In the genomic region with DNA sequence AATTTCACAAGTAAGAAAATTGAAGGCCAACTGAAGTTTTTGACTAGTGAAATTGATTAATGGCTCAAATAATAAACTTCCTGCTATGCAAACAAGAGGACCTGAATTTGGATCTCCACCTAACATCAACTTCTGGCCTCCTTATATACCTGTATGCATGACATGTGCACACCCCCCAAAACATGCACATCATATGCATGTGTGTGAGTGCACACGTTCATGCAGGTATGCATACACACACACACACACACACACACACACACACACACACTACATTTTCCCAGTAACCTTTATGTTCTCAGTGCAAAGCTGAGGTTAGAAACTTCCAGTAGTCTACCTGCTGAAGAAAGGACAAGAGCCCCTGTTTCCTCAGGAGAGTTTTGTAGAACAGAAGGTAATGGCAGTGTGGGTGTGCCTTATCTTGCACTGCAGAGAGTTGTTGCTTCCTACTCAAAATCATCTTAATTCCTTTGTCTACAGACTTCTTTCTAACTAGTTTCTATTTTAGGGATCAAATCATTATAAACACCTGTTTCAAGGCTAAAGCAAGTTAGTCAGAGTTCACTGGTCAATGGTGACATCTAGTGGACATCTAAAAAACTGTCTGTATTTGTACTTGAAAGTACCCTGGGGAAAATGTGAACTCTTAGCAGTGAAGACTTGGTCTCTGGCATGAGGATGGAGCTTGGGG, we compare ENCODE assay signal across 8 mouse cellular contexts.
A peak's percentile ranks its signal among the peaks of the same experiment; 100 is the strongest.
DNase-seq lines count a peak whose midpoint lies in the region; ATAC-seq and TF ChIP-seq lines count a peak whose summit lies in the region.
"Had no signal": no experiment of that assay in that cellular context is flagged by ENCODE, and none has a peak within 500 bp of the region (broad histone marks: within the 10 kb centered on the region; RNA-seq: fewer than 3 reads in every experiment).

No protein-coding gene starts in this region.

- H3K27me3 ChIP-seq in liver, embryonic 14.5 days (ENCODE audit: control insufficient read depth, insufficient read depth, low read length), result no peaks in the 10 kb centered on the region
- H3K27me3 ChIP-seq: neural tube, embryonic 13.5 days had no signal

- no peak overlapping the region for H3K4me2 ChIP-seq in liver, embryonic 14.5 days (ENCODE audit: low read depth)
- H3K4me2 ChIP-seq: neural tube, embryonic 13.5 days had no signal

- DNase-seq in liver, embryonic 14.5 days (ENCODE audit: low read depth in 3 of 3, low spot score in 3 of 3), result peak in 2 of 3 experiments; percentile 3 to 9
- DNase-seq in liver (no peak), adipocyte (ENCODE audit: low spot score) (peak; percentile 64)
- DNase-seq in embryo, embryonic 9.5 days (ENCODE audit: extremely low spot score), result peak; percentile 29
- peak; percentile 4 for DNase-seq in lung, postnatal 14 days
- no peak for DNase-seq in thymus, postnatal 10 days (ENCODE audit: low spot score in 2 of 2)
- no peak for DNase-seq in gastrocnemius, adult 8-10 months (ENCODE audit: low spot score in 2 of 2)

- TF ChIP-seq EP300 in liver, embryonic 14.5 days (IDR thresholded peaks at IDR 0.05; ENCODE audit: low read depth), result no peak

- no peaks in the 10 kb centered on the region for H3K4me1 ChIP-seq in liver, embryonic 14.5 days (replicated peaks; ENCODE audit: control insufficient read depth in 2 of 2, insufficient read depth in 2 of 2, low read length in 1 of 2)
- H3K4me1 ChIP-seq: neural tube, embryonic 13.5 days had no signal

- H3K4me3 ChIP-seq in liver, embryonic 14.5 days (ENCODE audit: insufficient read depth in 1 of 2, low read depth in 2 of 2, low read length in 2 of 2), result no peak overlapping the region
- H3K4me3 ChIP-seq: neural tube, embryonic 13.5 days had no signal

- H3K27ac ChIP-seq in liver, embryonic 14.5 days, result no peak overlapping the region
- H3K27ac ChIP-seq: neural tube, embryonic 13.5 days had no signal

- no peak overlapping the region for H3K9ac ChIP-seq in liver, embryonic 14.5 days (replicated peaks)
- H3K9ac ChIP-seq: neural tube, embryonic 13.5 days had no signal

- H3K9me3 ChIP-seq in liver, embryonic 14.5 days (ENCODE audit: control insufficient read depth, low read length), result no peaks in the 10 kb centered on the region
- H3K9me3 ChIP-seq: neural tube, embryonic 13.5 days had no signal

- peak; percentile 30; the same call in 1 of the 2 replicates for TF ChIP-seq CTCF in liver, embryonic 14.5 days (IDR thresholded peaks at IDR 0.05; ENCODE audit: low read depth)

- 57% methylated on average over 1 of the region's 1 CpGs for WGBS in liver, embryonic 14.5 days (ENCODE audit: insufficient replicate concordance)

- H3K36me3 ChIP-seq in liver, embryonic 14.5 days (replicated peaks; ENCODE audit: control insufficient read depth, insufficient read depth, low read depth), result no peaks in the 10 kb centered on the region
- H3K36me3 ChIP-seq: neural tube, embryonic 13.5 days had no signal

- no peak for ATAC-seq in liver, embryonic 14.5 days (ENCODE audit: insufficient read depth)

Comparison
In these comparisons a context has a peak if more than half of its experiments do, and no peak if none do; other contexts are left out.
1. DNase-seq: peak in liver, embryonic 14.5 days (2 of 3), adipocyte (single experiment), embryo, embryonic 9.5 days (single experiment) and lung, postnatal 14 days (single experiment); none in liver (single experiment), thymus, postnatal 10 days (0 of 2) and gastrocnemius, adult 8-10 months (0 of 2).